Mouse (Mus musculus): ENCODE measurements around the gene Tdg.
"Not testable (repeated sequence)": the region's sequence is repeated elsewhere in the genome, so short reads cannot be mapped to it uniquely, and the experiment has no call there.

GRCm38 (mm10) chr10:82594421-82594820 is 35.2 kb upstream of the Tdg start:
- not testable (repeated sequence) for TF ChIP-seq CTCF, EP300 (IDR thresholded peaks at IDR 0.05; ENCODE audit: low read depth)
